Mouse (Mus musculus) heart, postnatal 0 days (tissue): Measurements from ENCODE around the gene Ckmt2.

Experiments used
- CTCF ChIP-seq: IDR thresholded peaks from 2 replicates; pipeline ENCODE4 v1.5.1; 2016; ENCODE audit warnings: antibody characterized with exemption, control low read depth, low read depth
- EP300 ChIP-seq: IDR thresholded peaks from 2 replicates; pipeline ENCODE4 v1.6.1; 2016; ENCODE audit warnings: antibody characterized with exemption, low read depth

- TF ChIP-seq CTCF = no peak
- TF ChIP-seq EP300 = no peak
Observed at GRCm38 (mm10) chr13:91874565-91874964, 2.1 kb downstream of the Ckmt2 start.
